Mouse (Mus musculus): ENCODE data around the gene Stxbp6.

- TF ChIP-seq CTCF (IDR thresholded peaks at IDR 0.05; ENCODE audit: control insufficient read depth, insufficient read depth, insufficient read length) (no peak), USF1 (IDR thresholded peaks at IDR 0.05; ENCODE audit: low read depth) (no peak), MAX (IDR thresholded peaks at IDR 0.05) (no peak), CEBPB (IDR thresholded peaks at IDR 0.05; ENCODE audit: low read depth) (no peak), MYOG (IDR thresholded peaks at IDR 0.05; ENCODE audit: control insufficient read depth, extremely low read depth, insufficient read length) (no peak), FOSL1 (IDR thresholded peaks at IDR 0.05; ENCODE audit: insufficient read depth, low read length, poor library complexity, severe bottlenecking) (no peak), MYOD1 (IDR thresholded peaks at IDR 0.05; ENCODE audit: control insufficient read depth, insufficient read length, low read depth) (no peak)
Observed at GRCm38 (mm10) chr12:45080036-45080752, 5.7 kb upstream of the Stxbp6 start.
